Comparison of ENCODE assay signal across 27 mouse cellular contexts in the genomic region with DNA sequence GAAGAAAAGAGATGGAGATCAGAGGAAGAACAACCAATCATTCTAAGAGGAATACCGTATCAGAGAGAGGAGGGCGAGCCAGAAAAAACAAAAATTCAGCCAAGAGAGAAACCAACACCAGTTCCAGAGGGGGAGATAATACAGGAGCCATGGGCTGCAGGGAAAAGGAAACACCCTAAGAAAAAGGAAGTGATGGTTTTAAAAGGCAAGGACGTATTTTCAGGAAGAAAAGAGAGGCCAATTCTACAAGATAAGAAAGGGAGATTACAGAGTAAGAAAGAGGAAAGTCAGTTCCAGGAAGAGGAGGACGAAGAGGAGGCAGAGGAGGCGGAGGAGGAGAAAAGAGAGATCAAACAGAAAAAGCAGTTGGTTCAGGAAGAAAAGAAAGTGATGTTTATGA.
"Had no signal": no experiment of that assay in that cellular context is flagged by ENCODE, and none has a peak within 500 bp of the region (broad histone marks: within the 10 kb centered on the region; RNA-seq: fewer than 3 reads in every experiment).

No protein-coding gene starts in this region.

- H3K9ac ChIP-seq: limb, embryonic 12.5 days; limb, embryonic 13.5 days; limb, embryonic 15.5 days; liver, embryonic 12.5 days; liver, embryonic 13.5 days; liver, embryonic 14.5 days; liver, embryonic 15.5 days; liver, postnatal 0 days; lung, embryonic 14.5 days; lung, embryonic 15.5 days; midbrain, embryonic 12.5 days; midbrain, embryonic 13.5 days; midbrain, embryonic 15.5 days; neural tube, embryonic 12.5 days had no signal

- H3K4me1 ChIP-seq: limb, embryonic 10.5 days; limb, embryonic 12.5 days; limb, embryonic 13.5 days; limb, embryonic 15.5 days; liver, embryonic 12.5 days; liver, embryonic 13.5 days; liver, embryonic 15.5 days; lung, embryonic 15.5 days; megakaryocyte, embryonic 14.5 days; midbrain, embryonic 12.5 days; midbrain, embryonic 13.5 days; midbrain, embryonic 15.5 days; neural tube, embryonic 12.5 days had no signal

- H3K27ac ChIP-seq: limb, embryonic 10.5 days; limb, embryonic 12.5 days; limb, embryonic 13.5 days; limb, embryonic 15.5 days; liver, embryonic 12.5 days; liver, embryonic 13.5 days; liver, embryonic 14.5 days; liver, embryonic 15.5 days; lung, embryonic 15.5 days; macrophage; midbrain, embryonic 12.5 days; midbrain, embryonic 13.5 days; midbrain, embryonic 15.5 days; neural tube, embryonic 12.5 days had no signal

- DNase-seq: left cerebral cortex, postnatal 4 days; liver; liver, embryonic 13.5 days; liver, postnatal 0 days; lung, adult 18-20 months; lung, adult 2 months; lung, embryonic 14.5 days; lung, postnatal 10 days; lung, postnatal 14 days; lung, postnatal 36 days; lung, postnatal 4 days; midbrain, embryonic 14.5 days had no signal

- H3K9me3 ChIP-seq: limb, embryonic 10.5 days; limb, embryonic 12.5 days; limb, embryonic 13.5 days; limb, embryonic 15.5 days; liver, embryonic 12.5 days; liver, embryonic 15.5 days; lung, embryonic 15.5 days; midbrain, embryonic 12.5 days; midbrain, embryonic 13.5 days; midbrain, embryonic 15.5 days; neural tube, embryonic 12.5 days had no signal

- H3K4me3 ChIP-seq: limb, embryonic 10.5 days; limb, embryonic 12.5 days; limb, embryonic 13.5 days; limb, embryonic 15.5 days; liver, embryonic 12.5 days; liver, embryonic 13.5 days; liver, embryonic 15.5 days; lung, embryonic 15.5 days; megakaryocyte, embryonic 14.5 days; midbrain, embryonic 12.5 days; midbrain, embryonic 13.5 days; midbrain, embryonic 15.5 days; myocyte; neural tube, embryonic 12.5 days had no signal

- H3K27me3 ChIP-seq: liver, embryonic 12.5 days; liver, embryonic 13.5 days; liver, embryonic 15.5 days; lung, embryonic 15.5 days; megakaryocyte, embryonic 14.5 days; midbrain, embryonic 12.5 days; midbrain, embryonic 13.5 days; midbrain, embryonic 15.5 days; neural tube, embryonic 12.5 days had no signal

- H3K36me3 ChIP-seq: limb, embryonic 10.5 days; limb, embryonic 12.5 days; limb, embryonic 13.5 days; limb, embryonic 15.5 days; liver, embryonic 12.5 days; liver, embryonic 13.5 days; liver, embryonic 15.5 days; lung, embryonic 15.5 days; midbrain, embryonic 12.5 days; midbrain, embryonic 13.5 days; midbrain, embryonic 15.5 days; neural tube, embryonic 12.5 days had no signal
